Mouse (Mus musculus): ENCODE results near the gene Slc5a5. TPM values are rescaled to one million over a fixed set of nuclear protein-coding genes. Genes with fewer than 3 reads are reported as not detected.

The Slc5a5 gene
- total and polyA plus RNA-seq, 3 experiments = 0.04 to 0.26 (median 0.16) TPM

GRCm38 (mm10) chr8:70924151-70924550, 31.6 kb upstream of the Slc5a5 start:
- DNase-seq (ENCODE audit: extremely low read depth) = no peak
- H3K9me3 ChIP-seq (replicated peaks; ENCODE audit: low read length) = no peaks in the 10 kb centered on the region
- peaks cover 4 to 24% of the 10 kb centered on the region in 2 experiments for H3K36me3 ChIP-seq (replicated peaks in 1 of 2; ENCODE audit: control insufficient read depth in 1 of 2, insufficient read depth in 1 of 2, low read length in 1 of 2)
- peaks cover 0 to 11% of the 10 kb centered on the region in 2 experiments; a peak in 2 of 4 replicates for H3K4me1 ChIP-seq (ENCODE audit: control insufficient read depth in 1 of 2, insufficient read depth in 2 of 2)
- no peak overlapping the region for H3K27ac ChIP-seq (ENCODE audit: insufficient read depth, low read depth)
- H3K4me2 ChIP-seq (ENCODE audit: insufficient read depth, low read depth, poor library complexity, severe bottlenecking) = no peak overlapping the region
- no peaks in the 10 kb centered on the region for H3K27me3 ChIP-seq (replicated peaks)
- H3K79me2 ChIP-seq (replicated peaks; ENCODE audit: control insufficient read depth, extremely low read depth, insufficient read depth, poor library complexity, severe bottlenecking) = no peaks in the 10 kb centered on the region
- in situ Hi-C loops (cut with MboI; ENCODE audit: low pct_ligation_motif_present, low pct_unique_long_range_greater_than_20kb, low sequenced_read_pairs) = no loop called here
- no peak overlapping the region for H3K4me3 ChIP-seq (replicated peaks in 1 of 3; ENCODE audit: low read depth in 2 of 3, low read length in 2 of 3, poor library complexity in 1 of 3)
- dilution Hi-C loops (cut with MboI; ENCODE audit: extremely low pct_ligation_motif_present, extremely low pct_unique_long_range_greater_than_20kb, low sequenced_read_pairs) = no loop called here
- no peak overlapping the region for H3K9ac ChIP-seq (ENCODE audit: insufficient read depth, low read depth)
- no peak for TF ChIP-seq MEF2A (IDR thresholded peaks at IDR 0.05; ENCODE audit: borderline replicate concordance, low read depth, low read length)
- TF ChIP-seq GABPA (IDR thresholded peaks at IDR 0.05; ENCODE audit: insufficient replicate concordance, low read depth, low read length) = no peak
- no peak for TF ChIP-seq NELFE (IDR thresholded peaks at IDR 0.05; ENCODE audit: low read depth, low read length)
- TF ChIP-seq SMC3 (IDR thresholded peaks at IDR 0.05; ENCODE audit: low read depth, low read length) = no peak
- no peak for TF ChIP-seq USF1 (IDR thresholded peaks at IDR 0.05; ENCODE audit: low read depth, low read length)
- TF ChIP-seq HCFC1 (IDR thresholded peaks at IDR 0.05; ENCODE audit: low read depth, low read length) = no peak
- no peak for TF ChIP-seq RCOR1 (conservative IDR thresholded peaks at IDR 0.05; ENCODE audit: low read depth, low read length)
- no peak for TF ChIP-seq ZC3H11A (IDR thresholded peaks at IDR 0.05; ENCODE audit: low read depth, low read length)
- TF ChIP-seq NRF1 (IDR thresholded peaks at IDR 0.05; ENCODE audit: low read depth, low read length) = no peak
- no peak for TF ChIP-seq TCF12 (IDR thresholded peaks at IDR 0.05; ENCODE audit: low read depth, low read length)
- TF ChIP-seq KAT2A (IDR thresholded peaks at IDR 0.05; ENCODE audit: insufficient replicate concordance, low read length) = no peak
- TF ChIP-seq JUN (IDR thresholded peaks at IDR 0.05; ENCODE audit: insufficient read depth, low read depth, low read length) = no peak
- TF ChIP-seq MAFK (IDR thresholded peaks at IDR 0.05; ENCODE audit: insufficient replicate concordance, low read length) = no peak
- TF ChIP-seq MXI1 (IDR thresholded peaks at IDR 0.05; ENCODE audit: low read depth, low read length) = no peak
- TF ChIP-seq UBTF (IDR thresholded peaks at IDR 0.05; ENCODE audit: low read depth, low read length) = no peak
- TF ChIP-seq ZMIZ1 (IDR thresholded peaks at IDR 0.05; ENCODE audit: low read depth, low read length) = no peak
- no peak for TF ChIP-seq SIN3A (IDR thresholded peaks at IDR 0.05; ENCODE audit: low read length)

GRCm38 (mm10) chr8:70920049-70920922, 27.7 kb upstream of the Slc5a5 start:
- Histone ChIP-seq H3K4me1 (ENCODE audit: control insufficient read depth in 1 of 2, insufficient read depth in 2 of 2) (no peaks in the 10 kb centered on the region), H3K4me2 (ENCODE audit: insufficient read depth, low read depth, poor library complexity, severe bottlenecking) (no peak overlapping the region), H3K27ac (ENCODE audit: insufficient read depth, low read depth) (no peak overlapping the region), H3K4me3 (replicated peaks in 1 of 3; ENCODE audit: low read depth in 2 of 3, low read length in 2 of 3, poor library complexity in 1 of 3) (no peak overlapping the region), H3K9me3 (replicated peaks; ENCODE audit: low read length) (no peaks in the 10 kb centered on the region), H3K9ac (ENCODE audit: insufficient read depth, low read depth) (no peak overlapping the region), H3K36me3 (replicated peaks in 1 of 2; ENCODE audit: control insufficient read depth in 1 of 2, insufficient read depth in 1 of 2, low read length in 1 of 2) (peaks cover 34 to 61% of the 10 kb centered on the region in 2 experiments), H3K27me3 (replicated peaks) (no peaks in the 10 kb centered on the region), H3K79me2 (replicated peaks; ENCODE audit: control insufficient read depth, extremely low read depth, insufficient read depth, poor library complexity, severe bottlenecking) (no peaks in the 10 kb centered on the region)
- dilution Hi-C loops (cut with MboI; ENCODE audit: extremely low pct_ligation_motif_present, extremely low pct_unique_long_range_greater_than_20kb, low sequenced_read_pairs) = no loop called here
- no peak for TF ChIP-seq TCF12 (IDR thresholded peaks at IDR 0.05; ENCODE audit: low read depth, low read length)
- peak in 1 of 2 experiments; percentile 29; a peak in 2 of 4 replicates for TF ChIP-seq CTCF (conservative IDR thresholded peaks at IDR 0.05 in 1 of 2, IDR thresholded peaks at IDR 0.05 in 1 of 2; ENCODE audit: low read depth in 2 of 2, low read length in 2 of 2)
- no peak for TF ChIP-seq CHD2 (IDR thresholded peaks at IDR 0.05; ENCODE audit: low read length)
- TF ChIP-seq ZNF384 (IDR thresholded peaks at IDR 0.05; ENCODE audit: low read depth, low read length) = no peak
- 0 out of 2 replicates have a peak, but pooled peaks have one; percentile 56 for TF ChIP-seq MYC (IDR thresholded peaks at IDR 0.05; ENCODE audit: low read depth, low read length)
- DNase-seq (ENCODE audit: extremely low read depth) = no peak
- in situ Hi-C loops (cut with MboI; ENCODE audit: low pct_ligation_motif_present, low pct_unique_long_range_greater_than_20kb, low sequenced_read_pairs) = no loop called here
